In the genomic region with DNA sequence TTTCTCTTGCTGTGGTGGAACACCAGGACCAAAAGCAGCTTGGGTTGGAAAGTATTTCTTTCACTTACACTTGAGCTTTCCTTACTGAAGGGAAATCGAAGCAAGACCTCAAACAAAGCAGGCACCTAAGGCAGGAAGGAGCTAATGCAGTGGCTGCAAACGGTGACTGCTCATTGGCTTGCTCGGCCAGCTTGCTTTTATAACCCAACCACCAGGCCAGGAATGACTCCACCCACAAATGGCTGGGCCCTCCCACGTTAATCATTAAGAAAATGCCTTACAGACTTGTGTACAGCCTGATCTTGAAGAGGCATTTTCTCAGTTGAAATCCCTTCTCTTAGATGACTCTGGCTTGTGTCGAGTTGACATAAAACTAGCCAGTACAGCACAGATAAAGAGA, we compare ENCODE assay signal across 9 mouse cellular contexts. TPM values are rescaled to one million over a fixed set of nuclear protein-coding genes. Genes with fewer than 3 reads are reported as not detected.
DNase-seq lines count a peak whose midpoint lies in the region; ATAC-seq and TF ChIP-seq lines count a peak whose summit lies in the region.
"Had no signal": no experiment of that assay in that cellular context is flagged by ENCODE, and none has a peak within 500 bp of the region (broad histone marks: within the 10 kb centered on the region; RNA-seq: fewer than 3 reads in every experiment).

No protein-coding gene starts in this region.

- 27% methylated on average over 5 of the region's 5 CpGs for WGBS in intestine, postnatal 0 days
- WGBS in liver, embryonic 14.5 days (ENCODE audit: insufficient replicate concordance) = 41% methylated on average over 5 of the region's 5 CpGs

- DNase-seq in 3T3-L1 (ENCODE audit: low read depth, low spot score) = peak; percentile 9
- peak; percentile 49 to 57 (median 54) for DNase-seq in liver, embryonic 14.5 days (ENCODE audit: low read depth in 3 of 3, low spot score in 3 of 3)
- no peak for DNase-seq in frontal cortex, postnatal 36 days (ENCODE audit: low spot score in 2 of 2)
- DNase-seq in layer of hippocampus, adult 9-10 months (ENCODE audit: low spot score) = no peak
- no peak for DNase-seq in thymus, postnatal 36 days
- DNase-seq in gastrocnemius, postnatal 36 days = no peak

- no peak for TF ChIP-seq EP300 in liver, embryonic 14.5 days (IDR thresholded peaks at IDR 0.05; ENCODE audit: low read depth)

- intact Hi-C loops in gastrocnemius, postnatal 36 days (cut with DNase I) = no loop called here

- H3K27ac ChIP-seq in intestine, postnatal 0 days (ENCODE audit: low read depth, low read length) = peak overlapping the region; percentile 82
- H3K27ac ChIP-seq in liver, embryonic 14.5 days = peak overlapping the region; percentile 25
- H3K27ac ChIP-seq: limb, embryonic 13.5 days had no signal

- peak; percentile 62 for ATAC-seq in intestine, postnatal 0 days
- no peak for ATAC-seq in liver, embryonic 14.5 days (ENCODE audit: insufficient read depth)

- no peaks in the 10 kb centered on the region for H3K9me3 ChIP-seq in E14TG2a.4 (ENCODE audit: low read length)
- H3K9me3 ChIP-seq in intestine, postnatal 0 days (ENCODE audit: control insufficient read depth) = no peaks in the 10 kb centered on the region
- no peaks in the 10 kb centered on the region for H3K9me3 ChIP-seq in liver, embryonic 14.5 days (ENCODE audit: control insufficient read depth, low read length)
- H3K9me3 ChIP-seq: limb, embryonic 13.5 days had no signal

- H3K36me3 ChIP-seq in E14TG2a.4 (ENCODE audit: insufficient read depth, low read length) = peaks cover 9% of the 10 kb centered on the region
- no peaks in the 10 kb centered on the region for H3K36me3 ChIP-seq in intestine, postnatal 0 days (ENCODE audit: control insufficient read depth, insufficient read depth)
- no peaks in the 10 kb centered on the region for H3K36me3 ChIP-seq in liver, embryonic 14.5 days (replicated peaks; ENCODE audit: control insufficient read depth, insufficient read depth, low read depth)

- 0 out of 2 replicates have a peak overlapping the region, but pooled peaks have one; percentile 27 for H3K9ac ChIP-seq in intestine, postnatal 0 days (ENCODE audit: low read depth, low read length)
- no peak overlapping the region for H3K9ac ChIP-seq in liver, embryonic 14.5 days (replicated peaks)

- TF ChIP-seq CTCF in E14TG2a.4 (conservative IDR thresholded peaks at IDR 0.05; ENCODE audit: low read length) = no peak
- no peak for TF ChIP-seq CTCF in intestine, postnatal 0 days (IDR thresholded peaks at IDR 0.05; ENCODE audit: low read depth)
- TF ChIP-seq CTCF in liver, embryonic 14.5 days (IDR thresholded peaks at IDR 0.05; ENCODE audit: low read depth) = no peak

- peak overlapping the region; percentile 52 for H3K4me3 ChIP-seq in E14TG2a.4 (replicated peaks; ENCODE audit: low read length)
- H3K4me3 ChIP-seq in intestine, postnatal 0 days (ENCODE audit: low read depth, low read length) = peak overlapping the region; percentile 27
- H3K4me3 ChIP-seq in liver, embryonic 14.5 days (ENCODE audit: insufficient read depth in 1 of 2, low read depth in 2 of 2, low read length in 2 of 2) = no peak overlapping the region
- H3K4me3 ChIP-seq: limb, embryonic 13.5 days had no signal

- H3K4me2 ChIP-seq in intestine, postnatal 0 days (replicated peaks; ENCODE audit: low read depth) = peak overlapping the region; percentile 59
- peak overlapping the region; percentile 29 for H3K4me2 ChIP-seq in liver, embryonic 14.5 days (ENCODE audit: low read depth)
- H3K4me2 ChIP-seq: limb, embryonic 13.5 days had no signal

- peaks cover 47% of the 10 kb centered on the region for H3K4me1 ChIP-seq in E14TG2a.4 (replicated peaks; ENCODE audit: low read depth, low read length)
- H3K4me1 ChIP-seq in intestine, postnatal 0 days (replicated peaks; ENCODE audit: control insufficient read depth, insufficient read depth, low read length) = peaks cover 10% of the 10 kb centered on the region
- peaks cover 12 to 17% of the 10 kb centered on the region in 2 experiments for H3K4me1 ChIP-seq in liver, embryonic 14.5 days (replicated peaks; ENCODE audit: control insufficient read depth in 2 of 2, insufficient read depth in 2 of 2, low read length in 1 of 2)

- no peaks in the 10 kb centered on the region for H3K27me3 ChIP-seq in E14TG2a.4 (ENCODE audit: insufficient read depth, low read length)
- no peaks in the 10 kb centered on the region for H3K27me3 ChIP-seq in intestine, postnatal 0 days (replicated peaks; ENCODE audit: control insufficient read depth, insufficient read depth, low read length)
- no peaks in the 10 kb centered on the region for H3K27me3 ChIP-seq in liver, embryonic 14.5 days (ENCODE audit: control insufficient read depth, insufficient read depth, low read length)
- H3K27me3 ChIP-seq: limb, embryonic 13.5 days had no signal

RNA-seq across cellular contexts. Expression of a gene that starts 3.2 kb away (rescaled TPM):
- 24.2 and 25.9 TPM in 2 replicates for polyA plus RNA-seq in intestine, postnatal 0 days (2015; fragmentation: Nextera tagmentation; extraction: Ambion mirVana)
- 33.9 and 37.4 TPM in 2 replicates for polyA plus RNA-seq in liver, embryonic 14.5 days (2012; rRNA removed)
- polyA plus RNA-seq in liver, embryonic 14.5 days (2014; fragmentation: Nextera tagmentation; extraction: Ambion mirVana) = 19.1 and 23.2 TPM in 2 replicates
- total RNA-seq in gastrocnemius, postnatal 36 days (2021) = 100 to 1,000 TPM in 1 of 2 experiments, 10 to 100 TPM in 1; 99.8 to 105 TPM

Comparison
In these comparisons a context has a peak if more than half of its experiments do, and no peak if none do; other contexts are left out.
1. DNase-seq: peak in 3T3-L1 (single experiment) and liver, embryonic 14.5 days (3 of 3); none in frontal cortex, postnatal 36 days (0 of 2), layer of hippocampus, adult 9-10 months (single experiment), thymus, postnatal 36 days (0 of 2) and gastrocnemius, postnatal 36 days (0 of 2).
2. H3K4me3 ChIP-seq: peak in E14TG2a.4 (single experiment) and intestine, postnatal 0 days (single experiment); none in liver, embryonic 14.5 days (0 of 2).